Mouse (Mus musculus): ENCODE results near the gene Lrrc4.

- TF ChIP-seq CTCF (IDR thresholded peaks at IDR 0.05; ENCODE audit: extremely low read depth, insufficient read length, insufficient replicate concordance, low read depth, low read length) (no peak), POLR2A (IDR thresholded peaks at IDR 0.05; ENCODE audit: low read depth, low read length) (no peak)
Observed at GRCm38 (mm10) chr6:28852342-28852741, 20.8 kb upstream of the Lrrc4 start.

Measured in small intestine, adult 2 months (tissue).